Mouse (Mus musculus) liver, postnatal 0 days (tissue): ENCODE measurements around the gene Atad1.
A peak's percentile ranks its signal among the peaks of the same experiment; 100 is the strongest.

Experiments
- CTCF ChIP-seq: sonication (generic); IDR thresholded peaks from 2 replicates; pipeline ENCODE4 v1.5.1; 2016; ENCODE audit warnings: antibody characterized with exemption, low read depth
- EP300 ChIP-seq: IDR thresholded peaks from 2 replicates; pipeline ENCODE4 v1.6.1; 2016; ENCODE audit warnings: antibody characterized with exemption, low read depth, mild to moderate bottlenecking

DNA sequence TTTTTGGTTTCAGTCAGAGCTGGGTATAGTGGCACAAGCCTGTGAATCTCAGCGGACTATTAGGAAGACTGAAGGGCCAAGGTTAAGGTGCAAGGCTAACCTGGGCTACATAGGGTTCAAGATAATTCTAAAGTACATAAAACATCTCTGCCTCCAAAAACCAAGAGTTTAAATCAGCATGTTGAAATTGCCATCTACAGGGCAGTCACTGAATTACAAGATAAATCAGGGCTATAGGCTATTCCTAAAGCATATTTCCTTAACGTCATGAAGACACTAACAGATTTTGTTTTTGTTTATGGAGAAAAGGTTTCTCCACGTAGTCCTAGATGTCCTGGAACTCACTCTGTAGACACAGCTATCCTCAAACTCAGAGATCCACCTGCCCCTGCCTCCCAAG lies 29.3 kb downstream of the Atad1 start:
- peak; percentile 59 for TF ChIP-seq CTCF
- no peak for TF ChIP-seq EP300
